Mouse (Mus musculus): ENCODE measurements around the gene Zcchc7.

The Zcchc7 gene

GRCm38 (mm10) chr4:44967402-44967801, 211.7 kb downstream of the Zcchc7 start:
- DNase-seq = peak; percentile 37 to 46

- DNase-seq = peak; percentile 76 to 78
Measured at GRCm38 (mm10) chr4:44970056-44970455, 214.4 kb downstream of the Zcchc7 start.

DNA sequence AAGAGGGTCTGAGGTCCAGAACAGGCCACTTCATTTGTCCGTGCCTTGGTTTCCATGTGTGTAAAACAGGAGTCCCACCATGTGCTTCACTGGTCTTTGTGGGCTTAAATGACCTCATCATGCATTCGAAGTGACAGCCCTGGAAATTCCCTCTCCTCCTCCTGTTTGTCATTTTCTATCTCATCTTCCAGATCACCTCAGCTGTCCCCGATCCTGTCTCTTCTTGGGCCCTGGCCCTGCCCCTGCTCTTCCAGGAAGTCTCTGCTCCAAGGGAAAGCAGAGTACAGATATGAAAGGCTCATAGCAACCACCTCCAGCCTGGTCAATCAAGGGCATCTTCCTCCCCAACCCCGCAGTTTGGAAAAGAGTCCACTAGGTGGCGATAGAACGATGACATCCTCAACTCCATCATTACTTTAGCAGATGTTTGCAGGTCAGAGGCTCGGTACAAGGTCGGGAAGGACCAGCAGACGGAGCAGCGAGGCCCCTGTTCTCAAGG, 215.0 kb downstream of the Zcchc7 start:
- peak; percentile 77 to 79 for DNase-seq

- peak; percentile 91 to 93 for DNase-seq
Measured at GRCm38 (mm10) chr4:44973450-44973849, 217.8 kb downstream of the Zcchc7 start.

DNA sequence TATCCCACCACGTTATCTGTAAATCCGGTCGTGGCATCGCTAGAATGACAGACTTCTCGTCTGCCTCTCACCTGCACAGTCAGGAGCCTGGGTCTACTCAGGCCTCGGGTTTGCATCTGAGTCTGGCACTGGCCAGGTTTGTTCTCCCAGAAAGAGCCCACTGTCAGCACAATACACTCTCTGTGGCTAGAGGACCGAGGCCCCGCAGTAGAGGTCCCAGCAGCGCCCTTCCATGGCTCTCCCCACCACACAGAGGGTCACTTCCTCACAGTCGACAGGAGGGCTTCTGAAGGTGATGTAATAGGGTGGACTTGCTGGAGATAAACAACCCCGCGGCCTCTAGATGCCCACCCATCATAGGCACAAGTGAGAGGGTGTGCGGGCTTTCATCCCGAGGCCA, 218.2 kb downstream of the Zcchc7 start:
- no peak for DNase-seq

GRCm38 (mm10) chr4:44974331-44974730, 218.7 kb downstream of the Zcchc7 start:
- DNase-seq = no peak

- no peak for DNase-seq
Measured at GRCm38 (mm10) chr4:44976026-44976615, 220.4 kb downstream of the Zcchc7 start.

- no peak for DNase-seq
Measured at GRCm38 (mm10) chr4:44976921-44977710, 221.4 kb downstream of the Zcchc7 start.

DNA sequence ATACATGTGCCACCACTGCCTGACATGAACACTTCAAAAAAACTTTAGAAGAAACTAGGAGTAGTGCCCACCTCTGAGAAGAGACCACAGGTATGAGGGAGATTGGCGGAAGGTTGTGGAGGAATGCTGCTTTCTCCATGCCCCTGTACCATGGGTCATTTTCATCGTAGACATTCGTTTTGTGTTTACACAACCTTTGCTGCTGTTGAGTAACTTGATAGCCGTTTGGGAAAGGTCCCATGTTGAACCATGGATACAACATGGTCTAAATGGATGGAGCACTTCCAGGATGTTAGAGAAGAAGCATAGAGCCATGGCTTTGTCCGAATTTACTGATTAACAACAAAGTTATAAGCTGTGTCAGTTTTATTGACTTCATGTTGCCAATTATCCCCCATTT, 222.5 kb downstream of the Zcchc7 start:
- no peak for DNase-seq

- no peak for DNase-seq
Measured at GRCm38 (mm10) chr4:44979794-44980338, 224.2 kb downstream of the Zcchc7 start.

- DNase-seq = peak; percentile 87 to 88
Measured at GRCm38 (mm10) chr4:44981280-44981973, 225.8 kb downstream of the Zcchc7 start, which contains the start of gene Grhpr. Gene Grhpr, plus strand, starts transcription at chr4:44981395.
